Comparison of ENCODE assay signal across 8 mouse cellular contexts in the genomic region with DNA sequence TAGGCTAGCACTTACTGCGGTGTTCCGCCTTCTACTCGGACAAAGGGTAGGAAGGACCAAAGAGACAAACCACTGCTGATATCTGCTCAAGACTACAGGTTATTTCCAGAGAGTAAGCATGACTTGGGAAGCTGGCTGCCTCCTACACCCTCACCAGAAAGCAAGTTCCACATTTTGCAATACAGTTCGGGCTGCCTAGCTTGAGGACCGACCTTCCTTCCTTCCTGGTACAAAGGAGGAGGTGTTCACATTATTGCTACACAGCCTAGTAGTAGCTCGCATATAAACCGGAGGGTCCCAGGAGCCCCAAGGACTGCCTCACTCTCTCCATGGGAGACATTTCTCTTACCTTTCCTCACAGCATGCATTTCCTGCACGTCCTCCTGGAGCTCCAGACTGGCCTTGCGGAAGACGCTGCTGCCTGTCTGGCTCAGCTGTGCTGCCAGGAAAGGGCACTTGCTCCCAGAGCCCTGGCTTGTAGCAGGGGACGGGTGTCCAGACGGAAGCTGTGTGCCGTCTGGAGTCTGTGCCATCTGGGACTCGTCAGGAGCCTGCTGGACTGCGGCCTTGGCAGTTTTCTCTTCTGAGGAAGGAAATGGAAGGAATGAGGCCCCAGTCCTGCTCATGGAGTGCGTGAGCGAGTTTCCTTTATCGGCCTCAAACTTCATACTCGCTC. TPM values are rescaled to one million over a fixed set of nuclear protein-coding genes. Genes with fewer than 3 reads are reported as not detected.
DNase-seq lines count a peak whose midpoint lies in the region; ATAC-seq lines count a peak whose summit lies in the region.

No protein-coding gene starts in this region.

- no peak overlapping the region for H3K4me2 ChIP-seq in kidney, embryonic 14.5 days (replicated peaks; ENCODE audit: low read depth, low read length)
- peak overlapping the region; percentile 9; the same call in 1 of the 2 replicates for H3K4me2 ChIP-seq in intestine, embryonic 15.5 days (replicated peaks)
- no peak overlapping the region for H3K4me2 ChIP-seq in forebrain, embryonic 11.5 days (ENCODE audit: low read depth, low read length, severe bottlenecking)

- peaks cover 53% of the 10 kb centered on the region for H3K36me3 ChIP-seq in kidney, embryonic 14.5 days (ENCODE audit: control insufficient read depth, insufficient read depth, low read length)
- H3K36me3 ChIP-seq in intestine, embryonic 15.5 days = peaks cover 27% of the 10 kb centered on the region
- peaks cover 7% of the 10 kb centered on the region for H3K36me3 ChIP-seq in forebrain, embryonic 11.5 days (ENCODE audit: control insufficient read depth, insufficient read depth, low read length)

- H3K4me3 ChIP-seq in kidney, embryonic 14.5 days (ENCODE audit: low read length) = no peak overlapping the region
- H3K4me3 ChIP-seq in intestine, embryonic 15.5 days (replicated peaks) = no peak overlapping the region
- no peak overlapping the region for H3K4me3 ChIP-seq in forebrain, embryonic 11.5 days (ENCODE audit: low read depth, low read length)

- H3K27me3 ChIP-seq in kidney, embryonic 14.5 days (ENCODE audit: control insufficient read depth, insufficient read depth, low read length) = no peaks in the 10 kb centered on the region
- H3K27me3 ChIP-seq in intestine, embryonic 15.5 days (replicated peaks) = no peaks in the 10 kb centered on the region
- H3K27me3 ChIP-seq in forebrain, embryonic 11.5 days (ENCODE audit: control insufficient read depth, insufficient read depth, low read length) = no peaks in the 10 kb centered on the region

- H3K4me1 ChIP-seq in kidney, embryonic 14.5 days (ENCODE audit: control insufficient read depth, insufficient read depth, low read length) = peaks cover 10% of the 10 kb centered on the region
- peaks cover 7% of the 10 kb centered on the region for H3K4me1 ChIP-seq in intestine, embryonic 15.5 days (replicated peaks)
- H3K4me1 ChIP-seq in forebrain, embryonic 11.5 days (replicated peaks; ENCODE audit: control insufficient read depth, insufficient read depth, low read length) = peaks cover 3% of the 10 kb centered on the region; the same call in 1 of the 2 replicates

- no peak for ATAC-seq in kidney, embryonic 14.5 days (ENCODE audit: low FRiP score, low TSS enrichment)
- ATAC-seq in intestine, embryonic 15.5 days = no peak
- ATAC-seq in forebrain, embryonic 11.5 days (replicated peaks; ENCODE audit: low FRiP score) = no peak

- H3K9ac ChIP-seq in kidney, embryonic 14.5 days (ENCODE audit: low read depth, low read length) = no peak overlapping the region
- H3K9ac ChIP-seq in intestine, embryonic 15.5 days = no peak overlapping the region
- H3K9ac ChIP-seq in forebrain, embryonic 11.5 days (ENCODE audit: low read length) = no peak overlapping the region

- DNase-seq in kidney, adult 9 months = no peak
- peak; percentile 79 to 86 for DNase-seq in cerebellum, postnatal 10 days
- peak; percentile 67 to 88 for DNase-seq in lung, postnatal 4 days
- DNase-seq in forebrain, embryonic 11.5 days (ENCODE audit: low spot score) = no peak
- no peak for DNase-seq in left cerebral cortex, postnatal 25 days (ENCODE audit: low spot score in 2 of 2)
- no peak for DNase-seq in left cerebral cortex, adult 18-20 months (ENCODE audit: low spot score in 2 of 2)

- H3K9me3 ChIP-seq in kidney, embryonic 14.5 days (ENCODE audit: control insufficient read depth, low read length) = no peaks in the 10 kb centered on the region
- no peaks in the 10 kb centered on the region for H3K9me3 ChIP-seq in intestine, embryonic 15.5 days
- H3K9me3 ChIP-seq in forebrain, embryonic 11.5 days (ENCODE audit: control insufficient read depth, low read length) = no peaks in the 10 kb centered on the region

- H3K27ac ChIP-seq in kidney, embryonic 14.5 days (ENCODE audit: low read depth, low read length) = peak overlapping the region; percentile 77
- peak overlapping the region; percentile 34 for H3K27ac ChIP-seq in intestine, embryonic 15.5 days
- no peak overlapping the region for H3K27ac ChIP-seq in forebrain, embryonic 11.5 days (ENCODE audit: low read depth, low read length)

- intact Hi-C loops in left cerebral cortex, postnatal 25 days (cut with DNase I) = no loop called here

- WGBS in kidney, embryonic 14.5 days = 66% methylated on average over 19 of the region's 19 CpGs
- WGBS in intestine, embryonic 15.5 days = 49% methylated on average over 19 of the region's 19 CpGs
- WGBS in forebrain, embryonic 11.5 days = 86% methylated on average over 19 of the region's 19 CpGs

RNA-seq across cellular contexts. Expression of gene Alas1, which starts 5.5 kb away (rescaled TPM):
- polyA plus RNA-seq in kidney, embryonic 14.5 days (2014; fragmentation: Nextera tagmentation; extraction: Ambion mirVana) = 71.8 and 95.3 TPM in 2 replicates
- polyA plus RNA-seq in intestine, embryonic 15.5 days (2015; fragmentation: Nextera tagmentation; extraction: Ambion mirVana) = 110 TPM in 2 replicates
- polyA plus RNA-seq in forebrain, embryonic 11.5 days (2014; fragmentation: Nextera tagmentation; extraction: Ambion mirVana) = 81.9 and 89.2 TPM in 2 replicates
- total RNA-seq in left cerebral cortex, postnatal 25 days (2021) = 100 to 1,000 TPM; 135 to 144 TPM
- total RNA-seq in left cerebral cortex, adult 18-20 months (2021) = 100 to 1,000 TPM; 135 to 137 TPM

RNA-seq across cellular contexts. Expression of gene Tlr9, which starts 20.6 kb away (rescaled TPM):
- 0.14 TPM in 1 of 2 replicates, not detected in the other for polyA plus RNA-seq in kidney, embryonic 14.5 days (2014; fragmentation: Nextera tagmentation; extraction: Ambion mirVana)
- 0.16 and 0.19 TPM in 2 replicates for polyA plus RNA-seq in intestine, embryonic 15.5 days (2015; fragmentation: Nextera tagmentation; extraction: Ambion mirVana)
- not detected in 2 replicates for polyA plus RNA-seq in forebrain, embryonic 11.5 days (2014; fragmentation: Nextera tagmentation; extraction: Ambion mirVana)
- total RNA-seq in left cerebral cortex, postnatal 25 days (2021) = 1 to 10 TPM; 1.1 to 1.2 TPM
- under 1 TPM; 0.91 to 0.95 TPM for total RNA-seq in left cerebral cortex, adult 18-20 months (2021)

RNA-seq across cellular contexts. Expression of gene Poc1a, which starts 37.9 kb away (rescaled TPM):
- polyA plus RNA-seq in kidney, embryonic 14.5 days (2014; fragmentation: Nextera tagmentation; extraction: Ambion mirVana) = 25.6 and 29.1 TPM in 2 replicates
- polyA plus RNA-seq in intestine, embryonic 15.5 days (2015; fragmentation: Nextera tagmentation; extraction: Ambion mirVana) = 25.9 and 28.2 TPM in 2 replicates
- 32.5 and 34.9 TPM in 2 replicates for polyA plus RNA-seq in forebrain, embryonic 11.5 days (2014; fragmentation: Nextera tagmentation; extraction: Ambion mirVana)
- 10 to 100 TPM; 17.2 to 18.9 TPM for total RNA-seq in left cerebral cortex, postnatal 25 days (2021)
- 10 to 100 TPM; 14.8 to 16.1 TPM for total RNA-seq in left cerebral cortex, adult 18-20 months (2021)

RNA-seq across cellular contexts. Expression of gene Twf2, which starts 40.0 kb away (rescaled TPM):
- polyA plus RNA-seq in kidney, embryonic 14.5 days (2014; fragmentation: Nextera tagmentation; extraction: Ambion mirVana) = 77.9 and 80.8 TPM in 2 replicates
- 51.5 and 52.5 TPM in 2 replicates for polyA plus RNA-seq in intestine, embryonic 15.5 days (2015; fragmentation: Nextera tagmentation; extraction: Ambion mirVana)
- polyA plus RNA-seq in forebrain, embryonic 11.5 days (2014; fragmentation: Nextera tagmentation; extraction: Ambion mirVana) = 61.3 and 65.5 TPM in 2 replicates
- total RNA-seq in left cerebral cortex, postnatal 25 days (2021) = 10 to 100 TPM; 55.1 to 59.6 TPM
- total RNA-seq in left cerebral cortex, adult 18-20 months (2021) = 10 to 100 TPM; 50.9 to 60.8 TPM

RNA-seq across cellular contexts. Expression of gene Ppm1m, which starts 43.4 kb away (rescaled TPM):
- 36.4 and 43.1 TPM in 2 replicates for polyA plus RNA-seq in kidney, embryonic 14.5 days (2014; fragmentation: Nextera tagmentation; extraction: Ambion mirVana)
- 30.4 and 31.7 TPM in 2 replicates for polyA plus RNA-seq in intestine, embryonic 15.5 days (2015; fragmentation: Nextera tagmentation; extraction: Ambion mirVana)
- polyA plus RNA-seq in forebrain, embryonic 11.5 days (2014; fragmentation: Nextera tagmentation; extraction: Ambion mirVana) = 37.5 and 40.9 TPM in 2 replicates
- 10 to 100 TPM; 18.0 to 24.7 TPM for total RNA-seq in left cerebral cortex, postnatal 25 days (2021)
- 10 to 100 TPM; 19.0 to 22.3 TPM for total RNA-seq in left cerebral cortex, adult 18-20 months (2021)

Comparison
In these comparisons a context has a peak if more than half of its experiments do, and no peak if none do; other contexts are left out.
1. DNase-seq: peak in cerebellum, postnatal 10 days (2 of 2) and lung, postnatal 4 days (2 of 2); none in kidney, adult 9 months (single experiment), forebrain, embryonic 11.5 days (single experiment), left cerebral cortex, postnatal 25 days (0 of 2) and left cerebral cortex, adult 18-20 months (0 of 2).